1 mouse cellular context compared by ENCODE assay signal in genomic region chr14:34492688-34493087, GRCm38 (mm10).
TF ChIP-seq lines count a peak whose summit lies in the region.

No protein-coding gene starts in this region.

TF ChIP-seq in CH12.LX, 34 proteins besides CTCF, POLR2A, EP300 and RAD21 (continued from another document):
- TF ChIP-seq ETS1 (conservative IDR thresholded peaks at IDR 0.05; ENCODE audit: low read depth, low read length) (peak; percentile 67), JUN (IDR thresholded peaks at IDR 0.05; ENCODE audit: insufficient read depth, low read depth, low read length) (peak; percentile 90), TCF12 (IDR thresholded peaks at IDR 0.05; ENCODE audit: low read depth, low read length) (no peak), BHLHE40 (IDR thresholded peaks at IDR 0.05; ENCODE audit: low read depth, low read length) (no peak)
TF ChIP-seq in CH12.LX: peak in this region for 6.
